Mouse (Mus musculus): ENCODE data around the gene Ncapg. TPM values are rescaled to one million over a fixed set of nuclear protein-coding genes. Genes with fewer than 3 reads are reported as not detected.
"Not testable (repeated sequence)": the region's sequence is repeated elsewhere in the genome, so short reads cannot be mapped to it uniquely, and the experiment has no call there.

The Ncapg gene
- polyA plus RNA-seq (2011; ENCODE audit: insufficient read length, low read depth, missing spikeins) = 26.0 and 38.4 TPM in 2 replicates

GRCm38 (mm10) chr5:45669598-45670279 lies at the start of gene Ncapg:
TSS of gene Ncapg (plus strand) at chr5:45669919.
- Histone ChIP-seq H3K4me3 (ENCODE audit: insufficient read depth, low read length) (peak within 1 kb of the TSS; percentile 88), H3K27ac (ENCODE audit: insufficient read depth, low read length) (peak within 1 kb of the TSS; percentile 38), H3K4me1 (ENCODE audit: control insufficient read depth, insufficient read depth, low read length) (no peaks in the 10 kb centered on the region)
- TF ChIP-seq CTCF (IDR thresholded peaks at IDR 0.05; ENCODE audit: borderline replicate concordance, insufficient read depth, low read length) (no peak), POLR2A (IDR thresholded peaks at IDR 0.05; ENCODE audit: low read depth, low read length) (peak; percentile 72)

- Histone ChIP-seq H3K27ac (ENCODE audit: insufficient read depth, low read length) (no peak overlapping the region), H3K4me1 (ENCODE audit: control insufficient read depth, insufficient read depth, low read length) (no peaks in the 10 kb centered on the region), H3K4me3 (ENCODE audit: insufficient read depth, low read length) (no peak overlapping the region)
- TF ChIP-seq CTCF (IDR thresholded peaks at IDR 0.05; ENCODE audit: borderline replicate concordance, insufficient read depth, low read length) = no peak
- TF ChIP-seq POLR2A (IDR thresholded peaks at IDR 0.05; ENCODE audit: low read depth, low read length) = no peak
Observed at GRCm38 (mm10) chr5:45621511-45621910, 48.2 kb upstream of the Ncapg start.

- no peak overlapping the region for H3K4me3 ChIP-seq (ENCODE audit: insufficient read depth, low read length)
- TF ChIP-seq CTCF (IDR thresholded peaks at IDR 0.05; ENCODE audit: borderline replicate concordance, insufficient read depth, low read length) (no peak), POLR2A (IDR thresholded peaks at IDR 0.05; ENCODE audit: low read depth, low read length) (no peak)
- H3K4me1 ChIP-seq (ENCODE audit: control insufficient read depth, insufficient read depth, low read length) = no peaks in the 10 kb centered on the region
- H3K27ac ChIP-seq (ENCODE audit: insufficient read depth, low read length) = no peak overlapping the region
Observed at GRCm38 (mm10) chr5:45627771-45628170, 41.9 kb upstream of the Ncapg start.

DNA sequence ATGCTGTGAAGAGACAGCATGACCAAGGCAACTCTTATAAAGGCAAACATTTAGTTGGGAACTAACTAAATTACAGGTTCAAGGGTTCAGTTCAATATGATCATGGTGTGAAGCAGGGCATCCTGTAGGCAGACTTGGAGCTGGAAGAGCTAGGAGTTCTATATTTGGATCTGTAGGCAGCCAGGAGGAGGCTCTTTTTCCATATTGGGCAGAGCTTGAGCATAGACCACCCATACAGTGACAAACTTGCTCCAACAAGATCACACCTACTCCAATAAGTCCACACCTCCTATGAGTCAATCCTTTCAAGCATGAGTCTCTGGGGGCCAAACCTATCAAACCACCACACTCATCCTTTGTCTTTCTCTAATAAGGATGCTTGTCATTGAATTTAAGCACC lies 40.2 kb upstream of the Ncapg start:
- Histone ChIP-seq H3K4me1 (ENCODE audit: control insufficient read depth, insufficient read depth, low read length) (no peaks in the 10 kb centered on the region), H3K27ac (ENCODE audit: insufficient read depth, low read length) (no peak overlapping the region), H3K4me3 (ENCODE audit: insufficient read depth, low read length) (no peak overlapping the region)
- TF ChIP-seq POLR2A (IDR thresholded peaks at IDR 0.05; ENCODE audit: low read depth, low read length) = no peak
- TF ChIP-seq CTCF (IDR thresholded peaks at IDR 0.05; ENCODE audit: borderline replicate concordance, insufficient read depth, low read length) = no peak

DNA sequence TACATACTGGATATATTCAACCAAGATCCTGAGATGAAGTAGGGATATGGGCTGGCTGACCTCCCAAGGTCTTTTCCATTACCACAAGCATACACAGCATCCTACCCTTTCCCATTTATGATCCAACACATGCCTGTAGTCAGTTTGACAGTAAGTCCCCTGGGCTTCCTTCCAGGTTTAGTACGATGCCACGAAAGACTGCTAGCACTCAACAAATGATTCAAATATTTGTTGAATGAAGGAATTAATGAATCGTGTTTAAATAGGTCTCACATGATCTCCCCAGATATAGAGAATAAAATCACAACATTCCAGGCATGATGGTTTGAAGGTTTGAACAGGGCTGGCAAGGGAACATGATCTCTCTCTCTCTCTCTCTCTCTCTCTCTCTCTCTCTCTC lies 31.3 kb upstream of the Ncapg start:
- no peak for TF ChIP-seq CTCF (IDR thresholded peaks at IDR 0.05; ENCODE audit: borderline replicate concordance, insufficient read depth, low read length)
- TF ChIP-seq POLR2A (IDR thresholded peaks at IDR 0.05; ENCODE audit: low read depth, low read length) = no peak
- no peak overlapping the region for H3K4me3 ChIP-seq (ENCODE audit: insufficient read depth, low read length)
- peaks cover 3% of the 10 kb centered on the region; the same call in 1 of the 2 replicates for H3K4me1 ChIP-seq (ENCODE audit: control insufficient read depth, insufficient read depth, low read length)
- H3K27ac ChIP-seq (ENCODE audit: insufficient read depth, low read length) = no peak overlapping the region

DNA sequence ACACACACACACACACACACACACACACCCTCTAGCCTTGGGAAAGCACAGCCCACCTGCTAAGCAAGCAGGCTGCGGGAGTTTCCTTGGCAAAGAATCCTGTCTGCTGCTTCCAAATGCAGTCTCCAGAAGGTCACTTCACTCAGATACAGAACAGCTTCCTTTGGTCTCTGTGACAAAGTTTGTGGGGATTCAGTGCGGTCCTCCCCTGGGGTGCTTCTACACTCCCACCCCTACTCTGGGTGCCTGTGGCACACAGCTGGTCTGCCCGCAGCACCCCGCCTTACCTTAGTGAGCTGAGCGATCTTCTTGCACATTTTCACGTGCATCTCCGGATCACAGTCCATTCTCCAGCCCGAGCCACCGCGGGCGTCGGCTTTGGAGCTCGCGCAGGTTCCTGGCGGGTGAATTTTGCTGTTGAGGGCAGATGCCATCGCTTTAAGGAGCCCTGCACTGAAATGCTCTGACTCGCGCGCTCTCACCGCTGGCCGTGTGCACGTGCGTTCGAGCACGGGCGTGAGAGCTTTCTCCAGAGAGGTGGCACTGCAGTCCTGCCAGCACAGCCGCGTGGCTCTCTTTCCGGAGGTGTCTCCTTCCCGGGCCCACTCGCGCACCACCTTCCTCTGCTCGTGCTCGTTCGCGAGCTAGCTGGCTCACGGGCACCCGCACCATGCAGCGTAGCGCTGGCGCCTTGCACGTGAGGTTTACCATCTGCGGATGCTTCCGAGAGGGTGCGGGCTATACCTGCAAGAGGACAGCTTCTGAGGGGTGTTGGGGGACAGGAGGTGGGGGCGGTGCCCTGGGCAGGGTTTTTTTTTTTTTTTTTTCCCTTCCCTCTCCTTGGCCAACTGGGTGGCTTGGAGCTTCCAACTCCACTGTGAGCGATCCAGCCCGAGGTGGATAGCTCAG lies 30.7 kb upstream of the Ncapg start, which contains the start of gene Fam184b:
Gene Fam184b, minus strand, starts transcription at position 809 of the 909 bp plus-strand sequence.
- peaks cover 3% of the 10 kb centered on the region; the same call in 1 of the 2 replicates for H3K4me1 ChIP-seq (ENCODE audit: control insufficient read depth, insufficient read depth, low read length)
- peak within 1 kb of the TSS; percentile 44 for H3K4me3 ChIP-seq (ENCODE audit: insufficient read depth, low read length)
- no peak within 1 kb of the TSS for H3K27ac ChIP-seq (ENCODE audit: insufficient read depth, low read length)

DNA sequence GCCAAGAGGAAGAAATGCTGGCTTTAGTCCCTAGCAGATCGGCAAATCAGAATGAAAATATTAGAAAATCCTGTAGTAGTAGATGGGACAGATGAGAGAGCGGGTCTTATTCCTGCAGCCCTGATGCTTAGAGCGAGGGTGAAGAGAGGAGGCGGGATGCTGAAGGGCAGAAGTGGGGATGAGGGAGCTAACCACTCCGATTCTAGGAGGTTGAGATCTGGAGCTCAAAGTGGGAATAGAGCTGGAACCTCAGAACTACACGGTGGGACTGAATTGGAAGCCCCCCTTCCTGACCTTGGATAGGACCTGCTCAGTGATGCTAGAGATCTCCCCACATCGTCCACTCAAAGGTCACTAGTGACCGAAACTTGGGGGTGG lies 30.0 kb upstream of the Ncapg start:
- TF ChIP-seq CTCF (IDR thresholded peaks at IDR 0.05; ENCODE audit: borderline replicate concordance, insufficient read depth, low read length) (no peak), POLR2A (IDR thresholded peaks at IDR 0.05; ENCODE audit: low read depth, low read length) (no peak)
- Histone ChIP-seq H3K4me1 (ENCODE audit: control insufficient read depth, insufficient read depth, low read length) (peaks cover 3% of the 10 kb centered on the region; the same call in 1 of the 2 replicates), H3K27ac (ENCODE audit: insufficient read depth, low read length) (no peak overlapping the region), H3K4me3 (ENCODE audit: insufficient read depth, low read length) (peak overlapping the region; percentile 44)

More for the DNA sequence above, 30.7 kb upstream of the Ncapg start, which contains the start of gene Fam184b:
- TF ChIP-seq CTCF (IDR thresholded peaks at IDR 0.05; ENCODE audit: borderline replicate concordance, insufficient read depth, low read length) (no peak), POLR2A (IDR thresholded peaks at IDR 0.05; ENCODE audit: low read depth, low read length) (no peak)

GRCm38 (mm10) chr5:45651026-45651703 lies 18.6 kb upstream of the Ncapg start:
- H3K27ac ChIP-seq (ENCODE audit: insufficient read depth, low read length) = no peak overlapping the region

GRCm38 (mm10) chr5:45658406-45658805 lies 11.3 kb upstream of the Ncapg start:
- H3K4me3 ChIP-seq (ENCODE audit: insufficient read depth, low read length); H3K27ac ChIP-seq (ENCODE audit: insufficient read depth, low read length); H3K4me1 ChIP-seq (ENCODE audit: control insufficient read depth, insufficient read depth, low read length): not testable (repeated sequence)

More at GRCm38 (mm10) chr5:45651026-45651703, 18.6 kb upstream of the Ncapg start:
- H3K4me1 ChIP-seq (ENCODE audit: control insufficient read depth, insufficient read depth, low read length) = no peaks in the 10 kb centered on the region
- TF ChIP-seq POLR2A (IDR thresholded peaks at IDR 0.05; ENCODE audit: low read depth, low read length) (no peak), CTCF (IDR thresholded peaks at IDR 0.05; ENCODE audit: borderline replicate concordance, insufficient read depth, low read length) (no peak)
- H3K4me3 ChIP-seq (ENCODE audit: insufficient read depth, low read length) = no peak overlapping the region

Measured in embryonic fibroblast, embryonic 13.5 days (primary cell).